Mouse (Mus musculus) A20 (cell line): ENCODE measurements around the gene Rchy1.

Source experiments
- DNase-seq: peaks from one replicate; pipeline ENCODE4 v3.0.0-alpha.2; 2011; ENCODE audit warnings: low read depth, low spot score

The Rchy1 gene

GRCm38 (mm10) chr5:91962639-91963440 lies at the start of gene Rchy1:
Gene Rchy1 (minus strand): TSS chr5:91963068.
- DNase-seq: peak; percentile 97

DNA sequence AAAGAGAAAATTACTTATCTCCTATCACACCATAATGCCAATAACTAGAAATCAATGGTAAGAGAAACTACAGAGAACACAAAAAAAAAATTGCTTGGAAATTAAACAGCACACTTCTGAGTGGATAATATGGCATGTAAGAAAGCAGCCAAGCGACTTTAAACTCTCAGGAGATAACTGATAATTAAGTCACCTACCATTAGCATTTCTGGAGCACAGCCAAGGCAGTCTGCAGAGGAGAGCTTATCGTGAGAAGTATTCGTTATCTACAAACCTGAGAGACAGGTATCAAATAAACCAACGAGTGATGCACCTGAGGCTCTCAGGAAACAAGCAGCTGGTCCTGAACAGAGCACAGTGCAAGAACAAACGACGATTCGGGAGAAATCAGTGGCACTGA lies 48.9 kb upstream of the Rchy1 start:
- DNase-seq: no peak

- DNase-seq: no peak
Observed at GRCm38 (mm10) chr5:92009827-92010226, 47.0 kb upstream of the Rchy1 start.

GRCm38 (mm10) chr5:92003011-92003410 lies 40.1 kb upstream of the Rchy1 start:
- DNase-seq: peak; percentile 65

DNA sequence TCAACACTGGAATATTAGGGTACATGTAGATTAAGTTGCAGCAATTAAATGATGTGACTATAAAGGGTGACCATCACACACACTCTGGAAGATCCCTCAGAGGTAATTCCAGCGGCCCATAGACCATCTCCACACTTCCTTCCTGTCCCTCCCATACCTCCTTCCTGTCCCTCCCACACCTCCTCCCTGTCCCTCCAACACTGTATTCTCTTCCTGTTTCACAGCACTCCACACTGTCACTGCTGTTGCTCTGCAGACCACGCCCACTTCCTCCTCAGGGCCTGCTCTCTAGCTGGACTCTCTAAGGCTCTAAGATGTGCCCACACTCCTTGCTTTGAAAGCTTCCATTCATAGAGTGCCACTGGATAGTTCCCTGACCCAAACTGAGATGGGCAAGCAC lies 37.9 kb upstream of the Rchy1 start:
- peak; percentile 78 for DNase-seq

DNA sequence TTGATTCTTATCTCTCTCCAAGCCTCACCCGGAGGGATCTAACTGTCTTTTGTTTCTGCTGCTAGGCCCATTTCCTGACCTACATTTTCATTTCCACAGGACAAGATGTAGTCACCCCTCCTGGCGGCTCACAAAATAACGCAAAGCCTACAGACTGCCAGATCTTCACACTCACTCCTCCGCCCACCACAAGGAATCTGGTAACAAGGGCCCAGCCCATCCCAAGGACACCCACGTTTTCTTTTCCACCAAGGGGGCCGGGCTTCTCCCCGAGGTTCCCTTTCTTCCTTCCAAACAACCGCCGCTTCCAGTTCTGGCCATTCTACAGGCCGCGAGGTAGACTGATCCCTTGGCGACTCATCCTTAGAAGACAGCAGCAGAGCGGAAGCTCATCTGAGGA lies 31.7 kb upstream of the Rchy1 start:
- DNase-seq: no peak

- peak; percentile 35 for DNase-seq
Observed at GRCm38 (mm10) chr5:91993061-91993460, 30.2 kb upstream of the Rchy1 start.

DNA sequence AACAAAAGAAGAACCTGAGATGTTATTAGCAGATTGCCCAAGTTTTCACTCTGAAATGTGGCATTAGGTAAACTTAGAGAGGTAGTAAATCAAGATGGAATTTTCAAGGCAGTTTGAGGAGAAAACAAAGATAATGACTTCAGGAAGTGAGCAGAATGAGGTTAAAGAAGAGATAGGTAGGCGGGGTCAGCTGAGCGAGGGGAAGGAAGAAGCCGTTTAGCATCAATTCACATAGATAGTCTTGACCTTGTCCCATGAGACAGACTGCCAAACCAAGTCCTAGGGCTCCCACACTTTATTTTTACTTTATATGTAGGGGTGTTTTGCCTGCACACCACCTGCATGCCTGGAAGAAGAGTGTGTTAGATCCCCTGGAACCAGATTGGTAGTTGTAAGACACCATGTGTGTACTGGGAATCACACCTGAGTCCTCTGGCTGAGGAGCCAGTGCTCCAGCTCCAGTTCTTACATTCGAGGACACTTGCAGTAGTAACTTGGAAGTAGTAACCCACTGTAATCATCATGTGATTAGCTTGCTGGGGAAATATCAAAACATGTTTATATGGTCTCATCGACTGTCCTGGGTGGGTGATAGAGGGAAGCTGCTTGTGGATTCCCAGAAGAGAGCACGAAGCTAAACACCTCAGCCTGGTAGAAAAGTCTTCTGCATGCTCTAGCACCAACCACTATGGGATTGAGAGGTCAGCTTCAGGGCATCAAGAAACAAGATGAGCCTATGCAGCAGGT lies 28.5 kb upstream of the Rchy1 start:
- no peak for DNase-seq

DNA sequence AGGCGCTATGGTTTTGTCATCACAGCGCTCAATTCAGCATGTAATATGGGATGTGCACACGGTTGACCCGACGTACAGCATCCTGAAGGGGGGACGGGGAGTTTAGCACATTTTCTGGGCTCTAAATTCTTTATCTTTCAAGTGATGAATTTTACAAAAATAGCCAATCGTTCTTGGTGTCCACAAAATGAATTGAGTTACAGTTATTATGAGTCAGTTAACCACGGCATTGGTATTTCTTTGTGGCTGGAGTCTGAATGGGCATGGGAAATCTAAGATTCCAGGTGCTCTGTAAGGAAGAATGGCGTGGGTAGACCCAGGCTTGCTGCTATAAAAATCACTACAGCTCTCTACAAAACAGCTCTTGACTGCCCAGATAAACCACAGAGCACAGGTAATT lies 26.4 kb upstream of the Rchy1 start:
- DNase-seq: no peak

GRCm38 (mm10) chr5:91987799-91988198 lies 24.9 kb upstream of the Rchy1 start:
- DNase-seq: no peak

DNA sequence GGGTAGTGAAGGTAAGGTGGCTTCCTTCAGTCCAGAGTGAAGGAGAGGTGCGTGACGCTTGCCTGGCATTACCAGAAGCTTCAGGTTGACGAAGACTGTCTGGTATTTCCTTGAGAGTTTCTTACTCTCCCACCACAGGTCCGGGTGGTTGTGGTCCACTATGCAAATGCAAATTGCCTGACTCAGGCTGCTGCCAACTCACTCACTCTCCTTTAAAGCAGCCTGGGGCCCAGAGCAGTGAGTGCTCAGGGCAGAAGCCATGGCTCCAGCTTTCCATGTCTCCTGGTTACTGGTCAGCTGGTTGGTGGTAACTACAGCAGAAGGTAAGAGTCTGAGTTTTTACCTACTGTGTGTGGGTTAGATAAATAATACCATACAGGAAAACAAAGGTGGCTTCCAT lies 24.4 kb upstream of the Rchy1 start, which contains the start of gene Odaph:
Gene Odaph (plus strand): TSS at position 240 of the 400 bp plus-strand sequence.
- peak; percentile 18 for DNase-seq

GRCm38 (mm10) chr5:91985721-91986120 lies 22.9 kb upstream of the Rchy1 start:
- DNase-seq: no peak

- DNase-seq: no peak
Observed at GRCm38 (mm10) chr5:91983490-91983889, 20.6 kb upstream of the Rchy1 start.

DNA sequence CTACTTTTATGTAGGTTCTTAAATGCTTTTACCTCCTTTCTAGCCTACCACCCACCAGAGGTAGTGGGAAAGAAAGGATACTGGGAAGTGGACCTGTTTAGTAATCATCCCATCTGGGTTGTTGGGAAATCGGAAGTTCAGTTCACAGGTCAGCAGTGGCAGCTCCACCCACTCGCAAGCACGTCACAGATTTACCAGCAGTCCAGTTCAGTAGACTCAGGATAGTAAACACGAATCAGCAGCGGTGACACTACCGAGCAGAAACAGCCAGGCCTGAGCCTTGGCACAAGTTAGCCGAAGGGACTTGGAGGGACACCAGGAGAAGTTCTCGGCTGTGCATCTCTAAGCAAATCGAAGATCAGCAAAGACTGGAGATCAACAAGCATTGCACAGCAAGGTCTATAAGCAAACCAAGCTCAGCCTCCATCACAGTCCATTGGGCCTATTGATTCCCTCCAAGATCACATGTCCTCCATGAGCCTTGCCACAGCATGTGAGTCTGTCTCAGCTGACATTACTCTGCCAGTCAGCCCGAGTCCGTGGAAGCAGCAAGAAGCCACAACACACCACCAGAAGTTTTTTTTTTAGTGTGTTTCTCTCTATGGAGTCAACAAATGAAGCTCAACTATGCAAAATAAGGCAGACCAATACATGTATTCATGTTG lies 18.4 kb upstream of the Rchy1 start:
- DNase-seq: no peak

DNA sequence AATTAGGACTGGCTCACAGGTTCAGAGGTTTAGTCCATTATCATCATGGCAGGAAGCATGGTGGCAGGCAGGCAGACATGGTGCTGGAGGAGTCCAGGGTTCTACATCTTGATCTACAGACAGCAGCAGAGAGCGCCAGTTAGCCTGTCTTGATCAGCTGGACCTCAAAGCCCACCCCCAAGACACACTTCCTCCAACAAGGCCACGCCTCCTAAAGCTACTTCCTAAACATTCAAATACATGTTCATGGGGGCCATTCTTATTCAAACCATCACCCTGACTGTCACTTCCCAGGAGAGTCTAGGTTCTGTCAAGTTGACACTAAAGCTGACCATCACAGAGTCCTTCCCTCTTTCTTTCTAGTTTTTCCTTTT lies 14.5 kb upstream of the Rchy1 start:
- peak; percentile 27 for DNase-seq

DNA sequence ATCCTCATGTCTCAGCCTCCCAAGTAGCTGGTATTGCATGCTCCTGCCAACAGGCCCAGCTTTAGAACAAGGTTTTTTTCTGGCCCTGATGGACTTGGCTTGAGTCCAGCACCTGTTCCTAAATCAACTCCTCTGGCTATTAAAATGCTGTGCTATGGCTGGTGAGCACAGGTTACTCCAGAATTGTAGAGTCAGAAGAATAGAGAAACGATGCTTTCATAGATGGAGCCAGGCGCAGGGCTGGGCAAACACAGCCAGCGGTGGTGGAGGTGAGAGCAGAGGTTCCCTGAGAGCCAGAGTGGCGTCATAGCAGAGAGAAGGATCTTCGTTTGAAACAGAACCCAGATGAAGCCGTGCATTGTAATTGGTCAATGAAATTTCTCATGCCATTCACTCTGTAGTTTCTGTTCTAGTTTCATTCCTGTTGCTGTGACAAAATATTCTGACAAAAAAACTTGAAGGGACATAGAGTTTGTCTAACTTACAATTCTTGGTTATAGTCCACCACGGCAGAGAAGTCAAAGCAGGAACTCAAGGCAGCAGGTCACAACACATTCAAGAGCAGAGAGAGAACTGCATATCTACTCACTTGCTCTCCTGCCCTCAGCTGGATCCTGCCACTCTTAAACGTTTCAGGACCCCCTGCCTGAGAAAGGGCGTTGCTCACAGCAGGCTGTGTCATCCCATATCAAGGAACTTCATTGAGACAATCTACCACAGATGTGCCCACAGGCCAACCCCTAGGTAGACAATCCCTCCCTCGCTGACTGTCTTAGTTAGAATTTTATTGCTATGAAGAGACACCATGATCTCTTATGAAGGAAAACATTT lies 13.9 kb upstream of the Rchy1 start:
- DNase-seq: peak; percentile 30

GRCm38 (mm10) chr5:91975758-91976157 lies 12.9 kb upstream of the Rchy1 start:
- no peak for DNase-seq

DNA sequence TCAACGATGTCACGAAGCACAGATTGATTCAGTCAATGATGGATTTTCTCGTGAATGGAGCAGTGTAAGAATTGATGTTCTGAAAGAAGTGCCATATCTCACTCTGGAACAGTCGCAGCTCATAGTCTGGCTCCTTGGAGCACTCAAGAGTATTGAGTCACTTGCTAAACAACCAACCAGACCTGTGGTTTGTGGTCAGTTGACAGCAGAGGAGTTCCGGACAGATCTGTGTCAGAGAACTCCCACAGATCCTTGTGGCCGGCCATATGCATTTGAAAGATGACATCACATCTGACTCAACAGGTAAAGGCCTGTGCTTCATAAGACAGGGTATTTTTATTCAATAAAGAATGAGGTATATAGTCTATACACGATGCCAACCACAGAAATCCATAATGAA lies 11.1 kb upstream of the Rchy1 start:
- DNase-seq: no peak

- no peak for DNase-seq
Observed at GRCm38 (mm10) chr5:91972046-91972445, 9.2 kb upstream of the Rchy1 start.

GRCm38 (mm10) chr5:91962259-91962638 lies 619 bp downstream of the Rchy1 start:
- DNase-seq: peak; percentile 94

DNA sequence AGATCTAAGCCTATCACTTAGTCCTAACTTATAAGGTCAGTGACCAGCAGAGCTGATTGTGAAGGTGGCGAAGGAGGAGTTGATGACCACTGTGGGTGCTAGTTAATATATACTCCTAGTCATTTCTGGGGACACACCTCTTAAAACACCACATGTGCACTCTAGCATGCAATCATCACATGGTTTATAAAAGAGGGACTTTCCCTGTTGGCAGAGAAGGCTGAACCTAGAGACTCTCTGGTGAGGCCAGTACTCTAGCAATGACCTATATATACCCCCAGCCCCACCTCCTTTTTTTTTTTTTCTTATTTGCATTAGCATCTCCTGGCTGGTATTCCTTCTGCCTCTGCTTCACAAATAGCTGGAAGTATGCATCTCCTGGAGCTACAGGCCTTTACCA lies 1.5 kb downstream of the Rchy1 start:
- DNase-seq: peak; percentile 74
